Mouse (Mus musculus) right cerebral cortex, postnatal 4 days (tissue): ENCODE results near the gene Mcrip1.
"Not testable (repeated sequence)": the region's sequence is repeated elsewhere in the genome, so short reads cannot be mapped to it uniquely, and the experiment has no call there.

Experiments used
- DNase-seq: peaks from one replicate; pipeline ENCODE4 v3.0.0-alpha.2; 2022

Gene Mcrip1

DNA sequence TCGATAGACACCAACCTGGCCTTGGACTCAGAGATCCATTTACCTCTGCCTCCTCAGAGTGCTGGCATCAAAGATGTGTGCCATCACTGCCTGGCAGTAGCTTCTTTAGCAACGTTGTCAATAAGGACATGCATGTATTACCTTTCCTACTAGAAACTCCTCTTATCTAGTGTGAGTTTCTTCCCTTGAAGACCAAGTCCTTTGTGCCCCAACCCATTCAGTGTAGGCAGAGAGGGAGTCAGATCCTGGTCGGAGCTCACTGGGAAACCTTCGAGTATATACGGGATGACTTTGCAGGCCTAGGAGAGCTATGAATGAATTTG lies 24.7 kb upstream of the Mcrip1 start:
- no peak for DNase-seq

DNA sequence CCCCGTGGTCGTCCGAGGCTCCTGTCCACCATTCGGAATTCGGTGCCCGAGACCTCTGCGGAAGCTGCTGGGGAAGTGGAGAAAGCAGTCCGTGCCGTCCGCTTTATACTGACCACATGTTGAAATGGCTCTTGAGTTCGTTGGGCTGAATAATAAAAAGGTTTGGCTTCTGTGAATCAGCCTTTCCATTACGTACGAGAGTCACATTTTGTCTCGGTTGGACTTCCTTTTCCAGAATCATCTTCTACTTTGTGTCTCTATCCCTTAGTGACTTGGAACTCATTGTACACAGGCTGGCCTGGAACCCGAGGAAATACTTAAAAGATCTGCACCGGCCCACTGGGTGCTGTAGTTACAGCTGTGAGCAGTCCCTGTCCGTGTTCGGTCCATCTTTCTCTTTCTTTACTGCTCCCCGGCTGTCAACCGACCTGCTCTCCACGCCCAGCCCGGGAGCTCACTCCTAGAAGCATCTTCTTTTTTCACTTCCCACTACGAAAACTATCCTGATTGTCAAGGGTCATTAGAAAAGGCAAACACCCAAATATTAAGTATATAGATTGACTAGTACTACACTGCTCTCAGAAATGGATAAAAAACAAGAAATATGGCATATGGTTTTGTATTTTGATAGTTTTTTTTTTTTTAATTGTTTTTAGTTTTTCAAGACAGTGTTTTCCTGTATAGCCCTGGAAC lies 24.2 kb upstream of the Mcrip1 start:
- DNase-seq, result no peak

DNA sequence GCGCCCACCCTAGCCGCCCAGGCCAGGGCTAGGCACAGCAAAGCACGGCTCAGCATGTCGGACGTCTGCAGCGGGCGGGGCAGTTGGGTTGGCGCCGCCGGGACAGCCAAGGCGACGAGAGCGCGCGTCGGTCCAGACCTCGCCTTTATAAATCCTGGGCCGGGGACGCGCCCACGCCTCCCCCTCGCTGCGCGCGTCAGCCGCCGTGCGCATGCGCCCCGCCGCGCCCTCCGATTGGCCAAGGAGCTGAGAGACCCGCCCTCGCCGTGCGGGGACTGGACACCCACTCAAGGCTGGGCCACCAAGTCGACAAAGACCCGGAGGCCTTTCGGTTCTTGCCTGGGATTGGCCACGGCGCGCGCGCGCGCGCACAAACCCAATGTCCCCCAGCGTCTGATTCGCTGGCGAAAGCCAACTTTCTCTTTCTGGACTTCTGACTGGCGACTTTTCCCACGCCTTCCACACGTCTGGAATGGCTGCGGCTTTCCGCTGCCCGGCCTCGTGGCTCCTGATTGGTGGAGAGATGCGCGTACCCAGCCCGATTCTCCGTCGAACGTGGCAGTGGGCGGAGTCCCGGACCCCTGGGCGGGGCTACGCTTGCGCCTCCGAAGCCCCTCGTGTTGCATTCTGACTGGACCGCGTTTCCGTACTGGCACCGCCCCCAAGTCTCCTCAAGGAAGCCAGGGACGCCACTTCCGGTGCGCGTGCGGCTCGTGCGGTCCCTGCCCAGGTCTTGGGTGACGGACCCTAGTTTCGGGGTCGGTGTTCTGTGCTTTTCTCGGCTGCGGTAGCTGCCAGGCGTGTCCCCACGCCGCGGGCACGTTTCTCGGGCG lies 23.4 kb upstream of the Mcrip1 start, which contains the start of gene P4hb:
TSS of gene P4hb (minus strand) at position 502 of the 833 bp plus-strand sequence.
- peak; percentile 98 for DNase-seq

DNA sequence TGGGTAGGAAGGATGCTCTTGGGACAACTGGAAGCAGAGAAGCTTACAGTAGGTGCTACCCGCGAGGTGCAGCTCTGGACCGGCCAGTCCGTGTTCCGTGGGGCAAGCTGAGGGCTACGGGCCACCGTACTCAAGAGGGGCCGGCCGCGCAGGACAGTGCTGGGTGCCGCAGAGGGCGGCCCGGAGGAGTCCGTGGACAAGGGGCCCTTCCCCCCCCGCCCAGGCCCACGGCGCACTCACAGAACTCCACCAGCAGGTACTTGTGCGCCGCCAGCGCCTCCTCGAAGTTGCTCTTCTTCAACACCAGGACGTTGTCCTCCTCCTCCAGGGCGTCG lies 22.9 kb upstream of the Mcrip1 start:
- DNase-seq, result no peak

DNA sequence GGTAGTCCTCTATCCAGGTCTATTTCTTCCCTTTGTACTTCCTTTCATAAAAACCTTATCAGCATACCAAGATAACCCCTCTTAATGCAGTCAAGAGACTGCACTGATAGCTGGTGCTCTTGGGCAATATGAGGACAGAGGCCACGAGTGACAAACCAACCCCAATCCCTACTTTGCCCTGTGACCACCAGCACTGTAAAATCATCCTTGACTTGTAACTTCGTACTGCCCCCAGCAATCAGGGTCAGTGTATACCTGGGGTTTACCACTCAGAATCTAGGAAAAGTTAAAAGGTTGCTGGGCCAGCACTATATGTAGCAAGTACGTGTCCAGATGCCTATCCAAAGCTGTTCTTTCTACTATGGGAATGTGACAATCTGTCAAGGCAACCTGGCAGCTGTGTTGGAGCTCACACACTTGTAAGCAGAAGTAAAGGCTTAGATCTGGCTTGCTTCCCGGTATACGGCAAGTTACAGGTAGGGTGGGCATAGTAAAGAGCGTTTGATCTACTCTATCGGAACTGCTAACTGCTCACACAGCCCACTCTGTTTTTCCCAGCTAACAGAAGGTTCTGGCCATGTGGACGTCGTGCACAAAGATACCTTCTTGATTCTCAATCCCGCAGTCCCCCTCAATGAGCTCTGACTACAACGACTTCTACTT lies 22.4 kb upstream of the Mcrip1 start:
- no peak for DNase-seq

DNA sequence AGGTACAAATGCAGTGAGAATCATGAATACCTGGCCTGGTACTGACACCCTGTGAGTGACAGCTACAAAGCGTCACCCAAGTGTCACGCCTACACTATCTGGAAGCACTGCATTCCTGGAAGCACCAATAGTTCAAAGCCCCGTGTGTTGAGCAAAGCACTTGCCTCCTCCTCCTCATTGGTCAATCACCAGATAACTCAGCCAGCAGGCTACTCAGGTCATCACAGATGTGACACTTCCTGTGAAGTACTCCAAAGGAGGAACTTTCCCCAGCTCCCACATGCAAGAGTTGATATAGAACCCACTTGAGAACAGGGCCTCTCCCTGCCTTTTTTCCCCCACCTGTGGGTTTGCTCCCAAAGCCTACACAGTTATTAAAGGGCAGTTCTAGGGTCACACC lies 21.6 kb upstream of the Mcrip1 start:
- DNase-seq, result no peak

DNA sequence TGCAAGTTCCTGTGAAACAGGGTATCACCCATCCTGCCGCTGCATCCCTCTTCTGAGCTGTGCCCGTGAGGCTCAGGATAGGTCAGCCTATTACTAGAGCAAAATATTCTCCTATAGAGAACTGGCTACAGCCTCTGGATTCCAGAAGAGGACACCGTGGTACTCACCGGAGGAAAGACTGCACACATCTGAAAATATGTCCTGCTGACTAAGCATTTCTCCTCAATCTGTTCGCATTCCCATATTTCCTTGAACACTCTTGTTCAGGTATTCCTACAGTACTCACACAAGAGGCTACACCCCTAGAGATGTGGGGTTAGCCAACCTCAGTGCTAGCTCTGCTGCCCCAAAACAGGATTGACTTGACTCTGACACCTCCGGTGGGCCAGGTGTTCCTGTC lies 18.8 kb upstream of the Mcrip1 start:
- DNase-seq, result no peak

DNA sequence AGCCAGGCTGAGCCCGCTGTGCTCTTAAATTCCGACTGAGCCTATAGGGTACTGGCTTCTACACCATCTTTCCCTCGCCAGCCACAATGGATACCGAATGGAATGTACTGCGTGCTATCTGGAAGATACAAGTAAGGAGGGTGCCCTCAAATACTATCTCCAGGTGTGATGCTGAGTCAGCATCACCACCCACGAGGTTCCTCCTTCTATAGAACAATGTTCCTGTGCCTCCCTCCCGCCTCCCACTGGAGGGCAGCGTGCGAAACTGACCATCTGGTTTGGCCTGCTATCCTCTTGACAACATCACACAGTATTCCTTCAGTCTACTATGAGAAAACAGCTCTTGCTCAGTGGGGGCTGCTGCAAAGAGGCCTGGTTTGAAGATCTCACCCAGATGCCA lies 15.6 kb upstream of the Mcrip1 start:
- DNase-seq, result no peak

DNA sequence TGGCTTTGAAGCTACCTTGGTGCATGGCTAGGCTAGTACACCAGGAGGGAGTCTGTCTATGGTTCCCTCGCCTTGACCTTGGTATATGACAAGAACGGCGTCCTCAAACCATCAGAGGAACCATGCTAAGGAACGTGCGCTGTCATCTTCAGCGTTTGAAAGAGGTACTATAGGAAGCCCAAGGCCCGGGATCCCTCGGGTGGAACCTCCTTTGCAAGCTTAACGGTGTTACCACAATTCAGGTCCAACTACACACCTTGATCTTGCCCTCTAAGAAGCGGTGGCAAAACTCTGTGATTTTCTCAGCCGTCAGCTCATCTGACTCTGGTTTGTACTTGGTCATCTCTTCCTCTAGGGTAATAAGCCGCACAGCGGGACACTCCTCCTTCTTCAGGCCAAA lies 13.4 kb upstream of the Mcrip1 start:
- no peak for DNase-seq

DNA sequence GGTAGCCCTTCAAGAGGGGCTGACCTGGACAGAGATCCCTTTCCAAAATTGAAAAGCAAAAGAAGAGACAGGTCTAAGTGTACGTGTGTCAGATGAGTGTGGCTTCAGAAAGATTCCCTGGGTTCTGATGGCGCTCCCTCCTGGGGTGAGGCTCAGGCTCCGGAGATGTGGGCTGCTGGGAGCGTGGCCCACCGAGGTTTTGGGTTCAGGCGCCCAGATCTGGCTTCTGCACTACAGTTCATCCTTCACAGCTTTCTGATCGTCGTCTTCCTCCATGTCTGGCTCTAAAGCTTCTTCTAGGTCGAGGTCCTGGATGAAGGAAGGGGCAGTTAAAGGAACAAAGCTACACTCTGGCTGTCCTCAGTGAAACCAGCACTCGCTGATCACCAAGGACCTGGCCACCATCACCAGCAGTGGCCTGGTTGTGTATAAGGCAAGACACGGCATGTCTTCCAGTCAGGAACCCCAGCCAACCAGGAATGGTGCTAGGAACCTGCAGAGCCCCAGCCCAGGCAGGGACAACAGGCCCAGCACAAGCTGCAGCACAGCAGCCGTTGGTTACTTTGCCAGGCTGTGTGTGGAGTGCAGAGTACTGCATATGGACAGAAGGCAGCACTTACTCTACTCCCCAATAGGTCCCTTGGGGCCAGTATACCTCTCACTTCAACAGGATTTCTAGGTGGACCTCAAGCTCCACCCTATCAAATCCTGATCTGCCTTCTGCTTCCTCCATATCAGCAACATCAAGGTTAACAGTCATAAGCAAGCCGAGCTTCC lies 11.6 kb upstream of the Mcrip1 start:
- DNase-seq, result no peak

DNA sequence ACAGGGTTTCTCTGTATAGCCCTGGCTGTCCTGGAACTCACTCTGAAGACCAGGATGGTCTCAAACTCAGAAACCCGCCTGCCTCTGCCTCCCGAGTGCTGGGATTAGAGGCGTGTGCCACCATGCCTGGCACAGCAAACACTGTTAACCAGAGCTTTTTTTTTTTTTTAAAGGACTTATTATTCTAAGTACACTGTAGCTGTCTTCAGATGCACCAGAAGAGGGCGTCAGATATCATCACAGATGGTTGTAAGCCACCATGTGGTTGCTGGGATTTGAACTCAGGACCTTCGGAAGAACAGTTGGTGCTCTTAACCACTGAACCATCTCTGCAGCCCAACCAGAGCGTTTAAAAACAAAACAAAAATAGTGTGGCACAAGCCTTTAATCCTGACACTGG lies 9.3 kb upstream of the Mcrip1 start:
- not testable (repeated sequence) for DNase-seq

DNA sequence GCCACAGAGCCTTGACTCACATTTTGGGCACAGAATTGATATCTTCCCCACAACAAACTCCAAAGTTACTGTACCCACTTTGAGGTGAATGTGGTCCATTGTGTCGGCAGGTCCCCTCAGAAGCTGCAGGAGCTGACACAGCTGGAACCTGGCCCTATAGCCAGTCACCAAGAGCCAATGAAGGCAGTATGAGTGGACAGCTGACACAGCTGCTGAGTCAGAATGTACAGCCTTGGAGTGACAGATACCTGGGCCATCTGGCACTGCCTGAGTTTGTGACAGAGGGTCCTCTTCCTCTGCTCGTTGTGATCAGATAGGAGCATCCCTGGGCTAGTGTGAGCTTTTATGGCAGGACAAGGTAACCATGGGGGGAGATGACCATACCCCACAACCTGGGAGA lies 5.7 kb upstream of the Mcrip1 start:
- no peak for DNase-seq

DNA sequence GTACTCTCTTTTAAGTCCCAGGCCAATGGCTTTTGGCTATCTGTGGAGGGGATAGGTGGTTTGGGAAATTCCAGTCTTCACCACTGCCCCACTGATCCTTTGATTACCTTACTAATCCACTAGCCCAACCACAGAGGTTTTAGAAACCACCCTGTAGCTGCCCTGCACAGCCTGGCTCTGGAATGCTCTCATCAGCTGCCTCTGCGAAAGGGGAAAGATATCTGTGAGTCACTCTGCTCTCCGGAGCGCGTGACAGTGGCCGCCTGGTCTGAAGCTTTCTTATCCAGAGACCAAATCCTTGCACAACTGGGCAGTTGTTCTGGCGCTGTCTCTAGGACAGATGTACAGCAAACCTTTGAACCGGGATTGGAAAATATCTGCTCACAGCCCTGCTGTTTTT lies 5.3 kb upstream of the Mcrip1 start:
- DNase-seq, result no peak

DNA sequence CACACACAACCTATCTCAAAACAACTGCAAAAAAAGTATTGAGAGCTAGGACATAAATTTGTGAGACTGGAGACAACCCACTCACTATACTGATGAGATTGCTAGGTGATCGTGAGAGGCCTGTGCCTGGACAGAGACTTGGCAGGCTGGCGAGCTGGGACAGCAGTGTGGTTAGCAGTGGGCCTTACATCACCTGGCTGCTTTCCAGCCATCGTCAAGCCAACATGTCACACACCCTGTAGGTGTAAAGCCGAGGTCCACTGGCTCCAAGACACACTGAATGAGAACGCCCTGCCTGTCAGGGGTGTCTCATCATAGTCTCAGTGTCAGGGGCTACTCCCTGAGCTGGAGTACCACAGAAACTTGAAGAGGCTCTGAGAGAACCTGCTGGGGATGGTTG lies 3.2 kb upstream of the Mcrip1 start:
- DNase-seq, result no peak

DNA sequence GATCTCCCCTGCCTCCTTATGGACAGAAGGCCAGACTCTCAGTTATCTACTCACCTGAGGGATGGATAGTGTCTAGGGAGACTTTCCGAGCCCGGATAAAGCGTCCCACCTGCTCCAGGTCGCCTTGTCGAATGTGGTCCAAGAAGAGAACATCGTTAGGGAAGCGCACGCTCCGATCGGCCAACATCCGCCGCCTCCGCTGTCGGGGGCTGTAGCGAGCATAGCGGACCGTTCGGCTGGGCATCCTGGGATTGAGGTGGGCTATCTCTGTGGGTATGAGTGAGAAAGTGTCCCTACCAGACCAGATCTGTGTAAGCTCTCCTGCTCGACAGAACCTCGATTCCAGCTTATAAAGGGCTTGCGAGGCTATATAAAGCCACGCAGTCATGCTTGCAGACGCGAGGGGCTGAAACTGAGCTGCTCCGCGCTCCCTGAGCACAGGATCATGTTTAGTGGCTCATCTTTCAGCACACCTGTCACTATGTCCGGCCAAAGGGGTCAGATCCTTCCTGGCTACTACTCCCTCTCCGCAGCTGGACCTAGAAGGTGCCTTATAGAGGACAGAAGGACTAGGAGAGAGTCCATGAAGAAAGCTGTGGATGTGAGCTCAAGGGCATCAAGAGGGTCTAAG lies 1.4 kb upstream of the Mcrip1 start, which contains the start of gene Ppp1r27:
TSS of gene Ppp1r27 (minus strand) at position 323 of the 631 bp plus-strand sequence.
- DNase-seq, result no peak

DNA sequence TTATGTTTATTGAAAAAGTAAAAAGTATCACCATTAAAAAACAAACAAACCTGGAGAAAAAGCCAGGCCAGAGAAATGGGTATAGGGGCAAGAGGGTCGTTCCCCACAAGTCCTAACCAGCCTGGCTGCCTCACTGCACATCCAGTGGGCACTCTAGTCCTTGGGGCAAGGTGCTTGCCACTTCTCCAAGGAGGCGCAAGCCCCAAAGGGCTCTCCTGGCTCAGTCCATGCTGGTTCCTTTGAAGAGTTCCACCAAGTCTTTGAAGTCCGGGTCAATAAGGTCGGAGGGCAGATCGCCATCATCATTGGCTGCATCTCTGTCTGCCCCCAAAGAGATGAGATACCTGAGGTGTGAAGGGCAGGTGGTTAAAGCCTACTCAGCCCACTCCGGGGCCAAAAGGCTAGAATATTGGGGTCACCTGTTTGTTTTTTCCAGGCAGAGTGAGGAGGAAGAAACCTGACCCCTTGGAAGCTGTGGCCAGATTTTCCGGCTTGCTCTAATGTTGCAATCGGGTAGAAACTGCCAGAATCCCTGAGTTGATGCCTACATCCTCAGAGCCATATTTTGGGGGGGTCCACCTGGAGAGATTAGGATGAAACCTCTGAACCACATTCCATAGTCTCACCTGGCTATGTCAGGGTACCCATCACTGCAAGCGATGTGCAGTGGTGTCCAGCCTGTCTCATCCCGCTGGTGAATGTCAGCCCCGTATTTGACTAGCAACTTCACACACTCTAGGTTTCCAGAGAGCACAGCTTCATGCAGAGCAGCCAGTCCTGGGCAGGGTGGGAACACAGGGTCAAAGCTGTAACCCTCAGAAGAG lies 671 bp upstream of the Mcrip1 start:
- no peak for DNase-seq

DNA sequence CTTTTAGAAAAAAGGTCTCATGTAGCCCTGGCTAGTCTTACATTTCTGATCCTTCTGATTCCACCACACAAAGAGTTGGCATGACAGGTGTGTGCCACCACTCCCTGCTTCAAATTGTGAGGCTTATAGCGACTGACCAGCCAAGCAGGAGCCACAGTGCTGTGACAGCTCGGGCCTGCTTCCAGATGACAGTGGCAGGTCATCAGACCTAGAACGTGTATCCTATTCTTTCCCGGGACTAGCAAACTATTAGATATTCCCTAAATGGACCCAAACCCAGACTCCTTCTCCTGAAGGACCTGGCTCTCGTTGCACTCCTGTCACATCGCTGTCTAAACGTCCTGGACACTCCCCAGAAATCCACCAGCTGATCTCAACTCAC lies 750 bp downstream of the Mcrip1 start:
- DNase-seq, result no peak

DNA sequence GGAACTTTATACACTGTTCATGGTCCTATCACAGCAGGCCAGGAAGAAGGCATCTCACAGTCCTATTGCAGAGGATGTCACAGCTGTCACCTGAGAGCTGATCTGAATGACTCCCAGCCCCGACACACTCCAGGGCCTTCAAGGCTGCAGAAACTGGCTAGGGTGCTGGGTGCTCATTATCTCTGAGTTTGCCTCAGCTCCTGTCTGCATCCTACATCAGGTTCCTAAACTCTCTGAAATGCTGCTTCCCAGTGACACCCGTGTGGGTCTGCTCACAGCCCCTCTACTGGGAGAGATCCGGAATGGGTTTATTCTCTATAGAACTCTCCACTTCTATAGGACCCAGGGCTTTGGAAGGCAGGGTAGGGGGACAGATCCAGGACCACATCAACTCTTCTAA lies 1.3 kb downstream of the Mcrip1 start:
- no peak for DNase-seq

DNA sequence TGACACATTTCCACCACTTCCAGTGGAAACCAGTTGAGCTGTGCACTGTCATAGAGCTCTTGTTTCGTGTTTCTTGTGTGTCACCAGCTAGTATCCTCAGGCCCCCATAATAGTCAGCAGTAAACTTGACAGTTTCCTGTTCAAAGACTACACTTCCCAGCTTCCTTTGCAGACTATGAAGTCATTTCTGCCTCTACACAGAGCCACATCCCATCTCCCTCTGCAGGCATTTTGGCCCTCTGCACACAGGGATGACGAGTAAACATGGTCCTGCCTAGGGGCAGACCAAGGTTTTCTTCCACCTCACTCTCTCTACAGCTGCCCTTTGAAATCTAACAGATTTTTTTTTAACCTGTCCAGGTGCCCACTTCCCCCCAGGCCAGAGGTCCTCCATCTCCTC lies 2.1 kb downstream of the Mcrip1 start:
- no peak for DNase-seq

DNA sequence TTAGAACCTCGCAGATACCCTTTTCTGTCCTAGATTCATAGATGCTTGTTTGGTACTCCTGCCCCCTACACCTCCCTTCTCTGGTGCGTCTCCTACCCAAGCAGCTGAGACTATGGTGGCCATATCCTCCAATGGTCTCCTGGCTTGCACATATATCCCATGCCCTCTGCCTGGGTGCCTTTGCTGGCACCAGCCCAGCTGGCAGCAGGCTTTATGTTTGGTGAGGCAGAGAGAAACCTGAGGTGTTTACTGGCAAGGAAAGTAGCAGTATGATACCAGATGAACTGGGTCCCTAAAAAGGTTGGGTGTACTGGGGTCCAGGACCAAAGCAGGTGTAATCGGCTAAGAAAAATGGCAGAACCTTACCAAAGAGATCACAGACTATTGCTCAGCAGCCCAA lies 3.6 kb downstream of the Mcrip1 start:
- no peak for DNase-seq

DNA sequence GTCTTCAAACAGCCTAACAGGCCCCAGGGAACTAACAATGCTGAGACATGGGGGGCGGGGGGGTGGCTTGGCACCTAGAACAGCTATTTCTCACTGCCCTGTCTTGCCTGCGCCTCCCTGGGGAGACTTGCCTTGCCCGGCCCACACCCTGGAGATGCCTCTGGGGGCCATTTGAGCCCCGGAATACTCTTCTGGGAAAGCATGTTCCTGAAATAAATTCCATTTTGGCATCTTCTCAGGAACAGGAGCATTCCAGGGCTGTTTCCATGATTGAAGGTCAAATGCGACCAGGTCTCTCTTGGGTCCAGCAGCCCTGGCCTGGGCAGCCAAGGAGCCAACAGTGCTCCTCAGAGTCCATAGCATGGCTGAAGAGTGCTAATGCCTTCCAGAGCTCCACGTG lies 7.2 kb downstream of the Mcrip1 start:
- no peak for DNase-seq

DNA sequence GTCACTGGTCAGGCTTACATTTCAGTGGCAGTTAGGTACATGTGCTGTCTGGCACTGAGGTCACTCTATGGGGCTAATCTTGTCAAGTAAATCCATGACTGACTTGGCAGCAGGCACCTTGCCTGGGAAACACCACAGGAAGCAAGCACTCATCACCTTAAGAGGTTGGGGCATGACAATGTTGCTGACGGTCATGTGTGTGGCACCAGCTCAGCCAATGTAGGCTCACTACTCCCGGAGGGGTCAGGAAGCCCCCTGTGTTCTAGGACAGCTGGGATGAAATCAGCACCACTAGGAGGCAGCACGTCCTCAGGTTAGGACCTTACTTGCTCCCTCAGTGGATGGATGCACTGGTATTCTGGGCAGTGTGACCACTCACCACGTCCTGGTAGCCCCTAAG lies 7.6 kb downstream of the Mcrip1 start:
- no peak for DNase-seq
